In genomic region chr13:18476311-18476710, GRCm38 (mm10) we compare ENCODE assay signal across 30 mouse cellular contexts.
A peak's percentile ranks its signal among the peaks of the same experiment; 100 is the strongest.
DNase-seq lines count a peak whose midpoint lies in the region; ATAC-seq and TF ChIP-seq lines count a peak whose summit lies in the region.
"Had no signal": no experiment of that assay in that cellular context is flagged by ENCODE, and none has a peak within 500 bp of the region (broad histone marks: within the 10 kb centered on the region; RNA-seq: fewer than 3 reads in every experiment).

No protein-coding gene starts in this region.

- H3K9me3 ChIP-seq in forebrain, embryonic 16.5 days (ENCODE audit: control insufficient read depth, low read length): no peaks in the 10 kb centered on the region
- no peaks in the 10 kb centered on the region for H3K9me3 ChIP-seq in forebrain, embryonic 12.5 days
- H3K9me3 ChIP-seq in midbrain, postnatal 0 days (ENCODE audit: low read length): no peaks in the 10 kb centered on the region
- H3K9me3 ChIP-seq: embryonic facial prominence, embryonic 10.5 days; embryonic facial prominence, embryonic 15.5 days; midbrain, embryonic 13.5 days had no signal

- peak; percentile 67; the same call in 1 of the 2 replicates for ATAC-seq in forebrain, embryonic 16.5 days
- ATAC-seq in forebrain, embryonic 12.5 days (ENCODE audit: low FRiP score): no peak
- ATAC-seq in midbrain, postnatal 0 days (ENCODE audit: low FRiP score): no peak
- ATAC-seq: intestine, postnatal 0 days; midbrain, embryonic 13.5 days; Patski had no signal

- H3K36me3 ChIP-seq in forebrain, embryonic 16.5 days (ENCODE audit: control insufficient read depth, insufficient read depth): no peaks in the 10 kb centered on the region
- no peaks in the 10 kb centered on the region for H3K36me3 ChIP-seq in forebrain, embryonic 12.5 days (replicated peaks)
- no peaks in the 10 kb centered on the region for H3K36me3 ChIP-seq in midbrain, postnatal 0 days (ENCODE audit: insufficient read depth, low read length)
- H3K36me3 ChIP-seq: embryonic facial prominence, embryonic 10.5 days; embryonic facial prominence, embryonic 15.5 days; midbrain, embryonic 13.5 days had no signal

- no peak overlapping the region for H3K9ac ChIP-seq in forebrain, embryonic 16.5 days (replicated peaks; ENCODE audit: low read depth, low read length)
- no peak overlapping the region for H3K9ac ChIP-seq in forebrain, embryonic 12.5 days
- no peak overlapping the region for H3K9ac ChIP-seq in midbrain, postnatal 0 days (replicated peaks; ENCODE audit: low read length, poor library complexity, severe bottlenecking)
- H3K9ac ChIP-seq: embryonic facial prominence, embryonic 15.5 days; hindbrain, embryonic 14.5 days; liver, embryonic 14.5 days; midbrain, embryonic 13.5 days had no signal

- no peak for TF ChIP-seq CTCF in midbrain, postnatal 0 days (IDR thresholded peaks at IDR 0.05)

- H3K4me2 ChIP-seq in forebrain, embryonic 16.5 days (ENCODE audit: low read length): no peak overlapping the region
- no peak overlapping the region for H3K4me2 ChIP-seq in forebrain, embryonic 12.5 days
- no peak overlapping the region for H3K4me2 ChIP-seq in midbrain, postnatal 0 days (ENCODE audit: low read depth, low read length, poor library complexity, severe bottlenecking)
- H3K4me2 ChIP-seq: embryonic facial prominence, embryonic 15.5 days; heart, embryonic 11.5 days; hindbrain, embryonic 14.5 days; midbrain, embryonic 13.5 days had no signal

- no peak overlapping the region for H3K27ac ChIP-seq in forebrain, embryonic 16.5 days (ENCODE audit: low read length)
- H3K27ac ChIP-seq in forebrain, embryonic 12.5 days: no peak overlapping the region
- no peak overlapping the region for H3K27ac ChIP-seq in midbrain, postnatal 0 days (ENCODE audit: low read depth, low read length)
- H3K27ac ChIP-seq: embryonic facial prominence, embryonic 10.5 days; embryonic facial prominence, embryonic 15.5 days; hindbrain, embryonic 14.5 days; liver, embryonic 14.5 days; macrophage; midbrain, embryonic 13.5 days; stomach, postnatal 0 days had no signal

- H3K4me1 ChIP-seq in forebrain, embryonic 16.5 days (replicated peaks; ENCODE audit: control insufficient read depth, insufficient read depth, low read length): no peaks in the 10 kb centered on the region
- H3K4me1 ChIP-seq in forebrain, embryonic 12.5 days: no peaks in the 10 kb centered on the region
- no peaks in the 10 kb centered on the region for H3K4me1 ChIP-seq in midbrain, postnatal 0 days (ENCODE audit: insufficient read depth, low read length)
- H3K4me1 ChIP-seq: embryonic facial prominence, embryonic 10.5 days; embryonic facial prominence, embryonic 15.5 days; midbrain, embryonic 13.5 days had no signal

- DNase-seq in brain, adult 2 months (ENCODE audit: low read depth, low spot score): peak; percentile 45
- peak; percentile 13 to 62 for DNase-seq in layer of hippocampus, adult 18-20 months (ENCODE audit: low spot score in 2 of 2)
- peak; percentile 12 to 49 for DNase-seq in layer of hippocampus, postnatal 14 days (ENCODE audit: low spot score in 2 of 2)
- no peak for DNase-seq in midbrain, postnatal 0 days (ENCODE audit: low spot score)
- no peak for DNase-seq in thymus, postnatal 0 days (ENCODE audit: low spot score)
- DNase-seq: adrenal gland, postnatal 14 days; cerebellum, adult 18-20 months; cerebellum, postnatal 25 days; gastrocnemius, postnatal 25 days; heart, adult 18-20 months; kidney, postnatal 14 days; liver; lung, adult 2 months; lung, postnatal 10 days; right cerebral cortex, postnatal 25 days; spleen, adult 18-20 months; thymus, adult 18-20 months; thymus, postnatal 36 days had no signal

- no peaks in the 10 kb centered on the region for H3K27me3 ChIP-seq in forebrain, embryonic 16.5 days (replicated peaks; ENCODE audit: control insufficient read depth, insufficient read depth, low read length)
- H3K27me3 ChIP-seq in forebrain, embryonic 12.5 days: no peaks in the 10 kb centered on the region
- no peaks in the 10 kb centered on the region for H3K27me3 ChIP-seq in midbrain, postnatal 0 days (ENCODE audit: insufficient read depth, low read length)
- H3K27me3 ChIP-seq: embryonic facial prominence, embryonic 15.5 days; midbrain, embryonic 13.5 days had no signal

- H3K4me3 ChIP-seq in forebrain, embryonic 16.5 days (replicated peaks; ENCODE audit: low read length): no peak overlapping the region
- H3K4me3 ChIP-seq in forebrain, embryonic 12.5 days (replicated peaks): no peak overlapping the region
- H3K4me3 ChIP-seq in midbrain, postnatal 0 days (ENCODE audit: low read depth, low read length): no peak overlapping the region
- H3K4me3 ChIP-seq: embryonic facial prominence, embryonic 10.5 days; embryonic facial prominence, embryonic 15.5 days; midbrain, embryonic 13.5 days had no signal

Comparison
In these comparisons a context has a peak if more than half of its experiments do, and no peak if none do; other contexts are left out.
1. DNase-seq: peak in brain, adult 2 months (single experiment), layer of hippocampus, adult 18-20 months (2 of 2) and layer of hippocampus, postnatal 14 days (2 of 2); none in midbrain, postnatal 0 days (single experiment) and thymus, postnatal 0 days (single experiment).